Mouse (Mus musculus) intestine, embryonic 15.5 days (tissue): ENCODE measurements at regions not wholly inside any gene's neighbourhood (a gene's known extent, or its start where the extent isn't known, plus 50 kb on each side); places are given as distances from the start of the nearest gene placed in this dataset.

Experiments used
- ATAC-seq: fragments of 200-750 bp; cut with Nextera tagmentation; 2 replicates; pipeline ENCODE4 v1.8.0; 2017; ENCODE audit warnings: moderate TSS enrichment, moderate library complexity
- H3K27ac ChIP-seq: fragments of 300-500 bp; sonication (generic); 2 replicates; pipeline ENCODE4 v1.5.1; 2015; ENCODE audit warnings: mild to moderate bottlenecking, inconsistent platforms
- H3K27me3 ChIP-seq: fragments of 300-500 bp; sonication (generic); replicated peaks from 2 replicates; pipeline ENCODE4 v1.6.1; 2015; ENCODE audit warnings: inconsistent platforms
- H3K36me3 ChIP-seq: fragments of 300-500 bp; sonication (generic); 2 replicates; pipeline ENCODE4 v1.6.1; 2015; ENCODE audit warnings: inconsistent platforms
- H3K4me1 ChIP-seq: fragments of 300-500 bp; sonication (generic); replicated peaks from 2 replicates; pipeline ENCODE4 v1.6.1; 2015; ENCODE audit warnings: inconsistent platforms
- H3K4me2 ChIP-seq: fragments of 300-500 bp; sonication (generic); replicated peaks from 2 replicates; pipeline ENCODE4 v1.6.1; 2015; ENCODE audit warnings: mild to moderate bottlenecking, inconsistent platforms
- H3K4me3 ChIP-seq: fragments of 300-500 bp; sonication (generic); replicated peaks from 2 replicates; pipeline ENCODE4 v1.5.1; 2015; ENCODE audit warnings: inconsistent platforms
- H3K9ac ChIP-seq: fragments of 300-500 bp; sonication (generic); 2 replicates; pipeline ENCODE4 v1.6.1; 2015; ENCODE audit warnings: inconsistent platforms
- H3K9me3 ChIP-seq: fragments of 300-500 bp; sonication (generic); 2 replicates; pipeline ENCODE4 v1.6.1; 2016; ENCODE audit warnings: inconsistent platforms
- WGBS: fragments of 180-500 bp; shearing (Covaris S2); methylation state at CpG from one replicate; pipeline ENCODE4 v1.1.7; 2015; 5-methylcytosine and 5-hydroxymethylcytosine counted together

DNA sequence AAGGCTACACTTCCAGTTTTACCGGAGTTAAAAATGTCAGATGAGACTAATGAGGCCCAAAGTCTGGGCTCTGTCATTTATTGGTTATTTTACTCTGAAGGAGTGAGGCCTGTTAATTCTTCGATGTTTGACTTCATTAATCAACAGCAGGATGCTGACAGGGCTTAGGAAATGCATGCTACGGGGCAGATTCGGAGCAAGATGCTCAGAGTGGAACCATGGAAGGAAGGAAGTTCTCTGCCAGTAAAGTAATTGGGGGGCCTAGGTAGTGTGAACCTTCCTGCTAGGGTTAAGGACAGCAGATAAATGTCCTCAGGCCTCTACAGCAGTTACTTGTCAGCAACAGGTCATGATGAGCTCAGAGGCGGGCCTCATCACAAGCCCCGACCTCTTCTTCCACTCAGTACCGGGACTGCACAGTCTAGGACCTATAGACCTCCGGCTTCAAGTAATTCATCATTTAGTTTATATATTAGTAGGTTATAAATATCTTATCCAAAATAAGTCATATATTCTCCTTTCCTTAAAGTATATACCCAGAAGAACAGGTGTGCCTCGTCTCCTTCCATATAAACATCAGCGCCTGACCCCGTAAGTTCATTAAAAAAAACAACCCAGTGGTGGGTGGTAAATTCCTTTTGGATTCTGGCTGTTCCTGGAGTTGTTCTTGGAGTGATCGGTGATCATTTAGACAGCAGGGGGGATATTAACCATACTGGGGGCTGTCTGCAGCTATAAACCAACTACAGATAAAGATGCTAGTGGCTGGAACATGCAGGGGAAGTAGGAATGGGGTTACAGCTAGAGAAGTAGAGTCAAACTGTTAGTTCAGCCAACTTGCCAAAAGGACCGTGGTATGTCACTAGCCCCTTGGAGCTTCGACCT is 124.9 kb upstream of the Egflam start:
- Histone ChIP-seq H3K9ac (no peak overlapping the region), H3K4me1 (no peaks in the 10 kb centered on the region), H3K36me3 (no peaks in the 10 kb centered on the region), H3K4me2 (no peak overlapping the region), H3K4me3 (no peak overlapping the region), H3K27me3 (no peaks in the 10 kb centered on the region), H3K27ac (no peak overlapping the region), H3K9me3 (no peaks in the 10 kb centered on the region)
- ATAC-seq = peak; percentile 51
- WGBS = 42% methylated on average over 14 of the region's 14 CpGs

DNA sequence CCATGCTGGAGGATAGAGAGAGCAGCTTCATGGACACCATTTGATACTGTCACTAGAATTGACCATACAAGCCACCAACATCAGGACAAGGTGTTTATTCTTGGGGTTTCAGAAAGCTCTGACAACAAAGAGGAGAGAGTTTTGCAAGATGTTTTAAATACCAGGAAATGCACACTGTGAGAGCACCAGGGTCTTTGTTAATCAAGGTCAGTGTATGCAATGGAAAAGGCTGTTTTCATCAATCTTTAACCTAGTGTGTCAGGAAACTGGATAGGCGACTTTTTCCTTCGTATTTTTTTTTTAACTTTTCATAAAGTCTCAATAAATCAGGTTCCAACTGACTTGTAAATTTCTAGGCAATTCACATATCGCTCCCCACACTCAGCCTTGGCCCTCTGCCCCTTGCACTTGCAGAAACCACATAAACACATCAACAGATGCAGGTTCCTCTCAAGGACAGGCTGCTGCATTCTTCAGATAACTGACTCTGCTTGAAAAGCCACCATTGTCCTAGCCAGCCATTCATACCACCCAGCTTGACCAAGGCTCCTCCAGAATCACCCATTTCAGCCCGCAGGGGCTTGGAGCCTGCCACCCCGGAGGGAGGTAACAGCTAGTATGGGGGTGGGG is 132.9 kb upstream of the Egflam start:
- ATAC-seq = peak; percentile 82
- no peak overlapping the region for H3K4me3 ChIP-seq
- peaks cover 13% of the 10 kb centered on the region for H3K4me1 ChIP-seq
- 7% methylated on average over 5 of the region's 5 CpGs for WGBS
- H3K4me2 ChIP-seq = peak overlapping the region; percentile 17; the same call in 1 of the 2 replicates
- no peaks in the 10 kb centered on the region for H3K9me3 ChIP-seq
- no peaks in the 10 kb centered on the region for H3K27me3 ChIP-seq
- H3K27ac ChIP-seq = 0 out of 2 replicates have a peak overlapping the region, but pooled peaks have one; percentile 36
- no peaks in the 10 kb centered on the region for H3K36me3 ChIP-seq
- H3K9ac ChIP-seq = no peak overlapping the region

DNA sequence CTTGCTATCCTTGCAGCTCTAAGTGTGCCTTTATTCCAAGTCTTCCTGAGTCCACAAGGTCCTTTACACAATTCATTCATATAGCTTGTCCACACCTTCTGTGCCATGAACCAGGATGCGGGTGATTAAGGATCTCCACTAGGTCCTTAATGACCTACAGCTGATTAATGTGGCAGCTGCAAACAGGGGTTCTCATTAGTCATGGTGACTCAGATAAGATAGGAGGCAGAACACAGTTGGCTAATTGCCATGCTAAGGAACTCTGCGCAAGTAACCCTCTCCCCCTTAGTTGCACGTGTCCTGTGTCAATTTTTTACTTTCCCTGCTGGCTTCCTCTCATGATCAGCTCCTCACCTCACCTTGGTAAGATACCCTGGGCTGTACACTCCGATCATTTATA is 139.7 kb upstream of the Egflam start:
- no peak overlapping the region for H3K4me2 ChIP-seq
- H3K4me3 ChIP-seq = no peak overlapping the region
- ATAC-seq = peak; percentile 36; the same call in 1 of the 2 replicates
- no peaks in the 10 kb centered on the region for H3K36me3 ChIP-seq
- no peaks in the 10 kb centered on the region for H3K9me3 ChIP-seq
- no peaks in the 10 kb centered on the region for H3K4me1 ChIP-seq
- H3K27me3 ChIP-seq = no peaks in the 10 kb centered on the region
- 47% methylated on average over 4 of the region's 4 CpGs for WGBS
- no peak overlapping the region for H3K27ac ChIP-seq
- no peak overlapping the region for H3K9ac ChIP-seq

GRCm38 (mm10) chr15:7553190-7553895 is 155.1 kb upstream of the Egflam start:
- H3K27me3 ChIP-seq = no peaks in the 10 kb centered on the region
- no peak overlapping the region for H3K27ac ChIP-seq
- H3K36me3 ChIP-seq = no peaks in the 10 kb centered on the region
- no peak overlapping the region for H3K4me2 ChIP-seq
- no peak overlapping the region for H3K9ac ChIP-seq
- no peak for ATAC-seq
- H3K4me3 ChIP-seq = no peak overlapping the region
- H3K9me3 ChIP-seq = no peaks in the 10 kb centered on the region
- 79% methylated on average over 2 of the region's 2 CpGs for WGBS
- H3K4me1 ChIP-seq = no peaks in the 10 kb centered on the region

GRCm38 (mm10) chr15:7554433-7554832 is 156.2 kb upstream of the Egflam start:
- peak; percentile 36; the same call in 1 of the 2 replicates for ATAC-seq
- H3K9me3 ChIP-seq = no peaks in the 10 kb centered on the region
- H3K4me2 ChIP-seq = no peak overlapping the region
- no peak overlapping the region for H3K4me3 ChIP-seq
- H3K4me1 ChIP-seq = no peaks in the 10 kb centered on the region
- no peaks in the 10 kb centered on the region for H3K27me3 ChIP-seq
- no peak overlapping the region for H3K9ac ChIP-seq
- no peak overlapping the region for H3K27ac ChIP-seq
- H3K36me3 ChIP-seq = no peaks in the 10 kb centered on the region
- WGBS = 41% methylated on average over 3 of the region's 3 CpGs

DNA sequence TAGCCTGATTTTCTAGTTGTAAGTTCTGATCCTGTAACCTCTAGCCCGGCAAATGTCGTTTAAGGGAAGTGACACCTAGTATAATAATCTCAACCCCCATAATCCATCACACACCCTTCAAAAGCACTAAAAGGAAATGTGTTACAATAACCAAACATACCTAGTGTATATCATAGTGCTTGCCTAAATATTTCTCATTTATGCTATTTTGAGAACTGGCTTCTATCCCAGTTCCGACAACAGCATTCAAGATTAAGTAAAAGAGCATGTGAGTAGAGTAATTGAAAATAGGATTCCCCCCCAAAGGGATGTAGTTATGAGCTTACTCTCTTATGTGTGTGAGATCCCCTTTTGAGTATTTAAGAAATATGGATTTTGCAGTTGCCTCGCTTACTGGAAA is 165.1 kb upstream of the Egflam start:
- no peaks in the 10 kb centered on the region for H3K9me3 ChIP-seq
- 38% methylated on average over 4 of the region's 4 CpGs for WGBS
- H3K27me3 ChIP-seq = no peaks in the 10 kb centered on the region
- H3K27ac ChIP-seq = no peak overlapping the region; the same call in 1 of the 2 replicates
- no peaks in the 10 kb centered on the region; the same call in 1 of the 2 replicates for H3K4me1 ChIP-seq
- no peak overlapping the region for H3K4me3 ChIP-seq
- no peak overlapping the region for H3K9ac ChIP-seq
- ATAC-seq = no peak
- no peak overlapping the region for H3K4me2 ChIP-seq
- H3K36me3 ChIP-seq = no peaks in the 10 kb centered on the region

GRCm38 (mm10) chr15:7563726-7564125 is 165.5 kb upstream of the Egflam start:
- no peak overlapping the region for H3K4me3 ChIP-seq
- ATAC-seq = peak; percentile 12; the same call in 1 of the 2 replicates
- H3K9ac ChIP-seq = no peak overlapping the region
- no peaks in the 10 kb centered on the region for H3K27me3 ChIP-seq
- no peaks in the 10 kb centered on the region; the same call in 1 of the 2 replicates for H3K4me1 ChIP-seq
- WGBS = 79% methylated on average over 9 of the region's 9 CpGs
- no peaks in the 10 kb centered on the region for H3K9me3 ChIP-seq
- no peak overlapping the region; the same call in 1 of the 2 replicates for H3K27ac ChIP-seq
- H3K36me3 ChIP-seq = no peaks in the 10 kb centered on the region
- no peak overlapping the region for H3K4me2 ChIP-seq

GRCm38 (mm10) chr15:7572221-7572620 is 174.0 kb upstream of the Egflam start:
- Histone ChIP-seq H3K27ac (no peak overlapping the region), H3K4me2 (no peak overlapping the region), H3K9ac (no peak overlapping the region), H3K4me1 (no peaks in the 10 kb centered on the region), H3K36me3 (no peaks in the 10 kb centered on the region), H3K9me3 (no peaks in the 10 kb centered on the region), H3K27me3 (no peaks in the 10 kb centered on the region), H3K4me3 (no peak overlapping the region)
- ATAC-seq = no peak
- whole genome bisulfite sequencing = 100% methylated on average over 1 of the region's 1 CpGs

- Histone ChIP-seq H3K27me3 (no peaks in the 10 kb centered on the region), H3K9ac (no peak overlapping the region), H3K4me2 (no peak overlapping the region), H3K36me3 (no peaks in the 10 kb centered on the region), H3K9me3 (no peaks in the 10 kb centered on the region), H3K27ac (no peak overlapping the region), H3K4me1 (no peaks in the 10 kb centered on the region), H3K4me3 (no peak overlapping the region)
- 55% methylated on average over 3 of the region's 3 CpGs for WGBS
- no peak for ATAC-seq
Observed at GRCm38 (mm10) chr15:7574264-7574663, 176.1 kb upstream of the Egflam start.

GRCm38 (mm10) chr15:7574811-7575210 is 176.6 kb upstream of the Egflam start:
- H3K9ac ChIP-seq = no peak overlapping the region
- no peaks in the 10 kb centered on the region for H3K36me3 ChIP-seq
- WGBS = 54% methylated on average over 2 of the region's 2 CpGs
- ATAC-seq = 0 out of 2 replicates have a peak, but pooled peaks have one; percentile 23
- H3K4me2 ChIP-seq = no peak overlapping the region
- H3K4me1 ChIP-seq = no peaks in the 10 kb centered on the region
- no peak overlapping the region for H3K4me3 ChIP-seq
- 0 out of 2 replicates have a peak overlapping the region, but pooled peaks have one; percentile 40 for H3K27ac ChIP-seq
- H3K9me3 ChIP-seq = no peaks in the 10 kb centered on the region
- no peaks in the 10 kb centered on the region for H3K27me3 ChIP-seq

- H3K4me3 ChIP-seq = no peak overlapping the region
- H3K27ac ChIP-seq = no peak overlapping the region
- WGBS = 41% methylated on average over 3 of the region's 3 CpGs
- H3K4me2 ChIP-seq = no peak overlapping the region
- no peak overlapping the region for H3K9ac ChIP-seq
- H3K9me3 ChIP-seq = no peaks in the 10 kb centered on the region
- no peak for ATAC-seq
- no peaks in the 10 kb centered on the region for H3K4me1 ChIP-seq
- H3K36me3 ChIP-seq = no peaks in the 10 kb centered on the region
- no peaks in the 10 kb centered on the region for H3K27me3 ChIP-seq
Observed at GRCm38 (mm10) chr15:7578439-7578838, 180.2 kb upstream of the Egflam start.

DNA sequence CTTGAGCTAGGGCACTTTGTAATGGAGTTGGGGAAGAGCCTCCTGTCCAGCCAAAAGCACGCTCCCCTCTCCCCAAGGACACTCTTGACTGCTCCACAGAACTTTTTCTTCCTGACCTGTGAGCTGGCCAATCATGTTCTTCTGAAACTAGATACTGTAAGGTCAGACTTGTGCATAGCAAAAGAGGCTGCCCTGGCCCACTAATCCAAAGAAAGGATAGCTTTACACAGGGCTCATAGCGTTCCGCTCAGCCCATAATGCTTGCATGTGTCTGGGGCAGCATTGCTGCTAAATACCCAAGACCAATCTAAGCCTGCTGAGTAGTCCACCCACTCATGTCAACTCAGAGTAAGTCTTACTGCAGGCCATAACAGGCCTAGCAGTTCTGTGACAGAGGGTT is 189.0 kb upstream of the Egflam start:
- no peak overlapping the region for H3K4me3 ChIP-seq
- no peak for ATAC-seq
- no peak overlapping the region for H3K4me2 ChIP-seq
- 91% methylated on average over 3 of the region's 3 CpGs for WGBS
- no peaks in the 10 kb centered on the region for H3K36me3 ChIP-seq
- no peak overlapping the region for H3K9ac ChIP-seq
- H3K4me1 ChIP-seq = no peaks in the 10 kb centered on the region
- no peaks in the 10 kb centered on the region for H3K27me3 ChIP-seq
- H3K9me3 ChIP-seq = no peaks in the 10 kb centered on the region
- H3K27ac ChIP-seq = no peak overlapping the region
